Comparison of ENCODE assay signal across 20 mouse cellular contexts in genomic region chr4:143114232-143114979, GRCm38 (mm10).
A peak's percentile ranks its signal among the peaks of the same experiment; 100 is the strongest.
DNase-seq lines count a peak whose midpoint lies in the region; ATAC-seq and TF ChIP-seq lines count a peak whose summit lies in the region.
"Had no signal": no experiment of that assay in that cellular context is flagged by ENCODE, and none has a peak within 500 bp of the region (broad histone marks: within the 10 kb centered on the region; RNA-seq: fewer than 3 reads in every experiment).

No protein-coding gene starts in this region.

- no peak overlapping the region for H3ac ChIP-seq in myocyte (ENCODE audit: control insufficient read depth, insufficient read length)

- H3K4me3 ChIP-seq in heart, embryonic 15.5 days = no peak overlapping the region
- no peak overlapping the region for H3K4me3 ChIP-seq in forebrain, embryonic 16.5 days (replicated peaks; ENCODE audit: low read length)
- no peak overlapping the region for H3K4me3 ChIP-seq in hindbrain, embryonic 13.5 days
- H3K4me3 ChIP-seq in myocyte = no peak overlapping the region
- H3K4me3 ChIP-seq in lung, postnatal 0 days (ENCODE audit: low read depth, low read length) = no peak overlapping the region
- H3K4me3 ChIP-seq: layer of hippocampus, adult 2 months; left cerebral cortex, adult 2 months; limb, embryonic 12.5 days had no signal

- no peak for TF ChIP-seq POLR2A in myocyte (IDR thresholded peaks at IDR 0.05; ENCODE audit: insufficient read length, low read depth)

- H3K4me1 ChIP-seq in heart, embryonic 15.5 days (replicated peaks) = peaks cover 10% of the 10 kb centered on the region
- peaks cover 16% of the 10 kb centered on the region for H3K4me1 ChIP-seq in forebrain, embryonic 16.5 days (replicated peaks; ENCODE audit: control insufficient read depth, insufficient read depth, low read length)
- H3K4me1 ChIP-seq in hindbrain, embryonic 13.5 days (replicated peaks) = peaks cover 47% of the 10 kb centered on the region
- H3K4me1 ChIP-seq in lung, postnatal 0 days (ENCODE audit: insufficient read depth, low read depth, low read length) = peaks cover 4% of the 10 kb centered on the region; the same call in 1 of the 2 replicates
- H3K4me1 ChIP-seq: limb, embryonic 12.5 days had no signal

- no peak overlapping the region for H3K27ac ChIP-seq in heart, embryonic 15.5 days
- H3K27ac ChIP-seq in forebrain, embryonic 16.5 days (ENCODE audit: low read length) = no peak overlapping the region
- peak overlapping the region; percentile 25; the same call in 1 of the 2 replicates for H3K27ac ChIP-seq in hindbrain, embryonic 13.5 days
- H3K27ac ChIP-seq in lung, postnatal 0 days (ENCODE audit: low read length) = no peak overlapping the region
- H3K27ac ChIP-seq: layer of hippocampus, adult 2 months; left cerebral cortex, adult 2 months; limb, embryonic 12.5 days; liver, embryonic 14.5 days had no signal

- intact Hi-C loops in heart, postnatal 14 days (cut with DNase I) = loop anchor here (5.0 kb wide), 1 partner anchor 98 kb away; the partner anchor contains the start of gene Prdm2

- H3K79me2 ChIP-seq in myocyte (ENCODE audit: control insufficient read depth, insufficient read depth) = no peaks in the 10 kb centered on the region

- 74% methylated on average over 21 of the region's 21 CpGs for WGBS in heart, embryonic 15.5 days
- 76% methylated on average over 20 of the region's 21 CpGs for WGBS in forebrain, embryonic 16.5 days
- 72% methylated on average over 20 of the region's 21 CpGs for WGBS in hindbrain, embryonic 13.5 days
- WGBS in lung, postnatal 0 days = 66% methylated on average over 21 of the region's 21 CpGs

- H3K36me3 ChIP-seq in heart, embryonic 15.5 days = peaks cover 10% of the 10 kb centered on the region; the same call in 1 of the 2 replicates
- H3K36me3 ChIP-seq in forebrain, embryonic 16.5 days (ENCODE audit: control insufficient read depth, insufficient read depth) = peaks cover 5% of the 10 kb centered on the region
- H3K36me3 ChIP-seq in hindbrain, embryonic 13.5 days = peaks cover 29% of the 10 kb centered on the region
- no peaks in the 10 kb centered on the region for H3K36me3 ChIP-seq in myocyte (ENCODE audit: control insufficient read depth, insufficient read depth)
- H3K36me3 ChIP-seq in lung, postnatal 0 days (ENCODE audit: insufficient read depth, low read length) = peaks cover 5% of the 10 kb centered on the region; the same call in 1 of the 2 replicates

- no peaks in the 10 kb centered on the region for H3K27me3 ChIP-seq in heart, embryonic 15.5 days
- H3K27me3 ChIP-seq in forebrain, embryonic 16.5 days (replicated peaks; ENCODE audit: control insufficient read depth, insufficient read depth, low read length) = no peaks in the 10 kb centered on the region
- no peaks in the 10 kb centered on the region for H3K27me3 ChIP-seq in hindbrain, embryonic 13.5 days
- no peaks in the 10 kb centered on the region for H3K27me3 ChIP-seq in myocyte (ENCODE audit: control insufficient read depth, insufficient read depth, insufficient read length)
- no peaks in the 10 kb centered on the region for H3K27me3 ChIP-seq in lung, postnatal 0 days (replicated peaks; ENCODE audit: insufficient read depth, low read length)
- H3K27me3 ChIP-seq: limb, embryonic 12.5 days had no signal

- no peak for TF ChIP-seq CTCF in lung, postnatal 0 days (IDR thresholded peaks at IDR 0.05)

- no peak overlapping the region for H3K9ac ChIP-seq in heart, embryonic 15.5 days
- H3K9ac ChIP-seq in forebrain, embryonic 16.5 days (replicated peaks; ENCODE audit: low read depth, low read length) = no peak overlapping the region
- no peak overlapping the region for H3K9ac ChIP-seq in hindbrain, embryonic 13.5 days
- no peak overlapping the region for H3K9ac ChIP-seq in lung, postnatal 0 days (replicated peaks; ENCODE audit: low read depth)
- H3K9ac ChIP-seq: limb, embryonic 12.5 days; liver, embryonic 14.5 days had no signal

- H3K4me2 ChIP-seq in heart, embryonic 15.5 days = no peak overlapping the region
- H3K4me2 ChIP-seq in forebrain, embryonic 16.5 days (ENCODE audit: low read length) = no peak overlapping the region
- no peak overlapping the region for H3K4me2 ChIP-seq in hindbrain, embryonic 13.5 days
- no peak overlapping the region for H3K4me2 ChIP-seq in myocyte (ENCODE audit: low read depth)
- no peak overlapping the region for H3K4me2 ChIP-seq in lung, postnatal 0 days (replicated peaks; ENCODE audit: low read depth, low read length)
- H3K4me2 ChIP-seq: heart, embryonic 11.5 days; limb, embryonic 12.5 days had no signal

- ATAC-seq in heart, embryonic 15.5 days (replicated peaks; ENCODE audit: insufficient number of reproducible peaks, insufficient read depth, low FRiP score, low read depth) = 0 out of 2 replicates have a peak, but pooled peaks have one; percentile 17
- peak; percentile 31; the same call in 1 of the 2 replicates for ATAC-seq in forebrain, embryonic 16.5 days
- peak; percentile 50 for ATAC-seq in hindbrain, embryonic 13.5 days (ENCODE audit: low FRiP score)
- ATAC-seq in lung, postnatal 0 days = no peak

- no peak for TF ChIP-seq EP300 in lung, postnatal 0 days (IDR thresholded peaks at IDR 0.05)

- DNase-seq in heart, postnatal 14 days = no peak
- no peak for DNase-seq in lung, postnatal 0 days (ENCODE audit: low spot score)
- DNase-seq in testis, postnatal 10 days (ENCODE audit: low spot score) = no peak
- DNase-seq: adrenal gland, postnatal 25 days; B cell, adult 2 months; cerebellum, adult 2 months; heart, postnatal 36 days; kidney, adult 18-20 months; kidney, postnatal 10 days; right cerebral cortex, postnatal 25 days; thymus, postnatal 4 days had no signal

- H3K9me3 ChIP-seq in heart, embryonic 15.5 days (replicated peaks) = no peaks in the 10 kb centered on the region
- H3K9me3 ChIP-seq in forebrain, embryonic 16.5 days (ENCODE audit: control insufficient read depth, low read length) = no peaks in the 10 kb centered on the region
- H3K9me3 ChIP-seq in hindbrain, embryonic 13.5 days = no peaks in the 10 kb centered on the region
- H3K9me3 ChIP-seq in lung, postnatal 0 days (ENCODE audit: low read length) = no peaks in the 10 kb centered on the region
- H3K9me3 ChIP-seq: limb, embryonic 12.5 days had no signal

TF ChIP-seq in myocyte, 11 proteins besides CTCF, POLR2A, EP300 and RAD21:
- TF ChIP-seq TCF3 (IDR thresholded peaks at IDR 0.05; ENCODE audit: insufficient read length, low read depth) = no peak
- peak; percentile 23 for TF ChIP-seq POLR2AphosphoS2 (IDR thresholded peaks at IDR 0.05; ENCODE audit: insufficient read length, low read depth)
- TF ChIP-seq CEBPB (IDR thresholded peaks at IDR 0.05; ENCODE audit: insufficient read depth, poor library complexity, severe bottlenecking) = no peak
- no peak for TF ChIP-seq SRF (IDR thresholded peaks at IDR 0.05; ENCODE audit: control insufficient read depth, insufficient read length, low read depth)
TF ChIP-seq in myocyte: peak in this region for 1.
